Mouse (Mus musculus): ENCODE data around the gene Ate1.
"Not testable (repeated sequence)": the region's sequence is repeated elsewhere in the genome, so short reads cannot be mapped to it uniquely, and the experiment has no call there.

Ate1 gene

GRCm38 (mm10) chr7:130520049-130520425 is at the start of gene Ate1:
Gene Ate1 (minus strand): TSS chr7:130520369.
- no peak for DNase-seq (ENCODE audit: low spot score)

DNA sequence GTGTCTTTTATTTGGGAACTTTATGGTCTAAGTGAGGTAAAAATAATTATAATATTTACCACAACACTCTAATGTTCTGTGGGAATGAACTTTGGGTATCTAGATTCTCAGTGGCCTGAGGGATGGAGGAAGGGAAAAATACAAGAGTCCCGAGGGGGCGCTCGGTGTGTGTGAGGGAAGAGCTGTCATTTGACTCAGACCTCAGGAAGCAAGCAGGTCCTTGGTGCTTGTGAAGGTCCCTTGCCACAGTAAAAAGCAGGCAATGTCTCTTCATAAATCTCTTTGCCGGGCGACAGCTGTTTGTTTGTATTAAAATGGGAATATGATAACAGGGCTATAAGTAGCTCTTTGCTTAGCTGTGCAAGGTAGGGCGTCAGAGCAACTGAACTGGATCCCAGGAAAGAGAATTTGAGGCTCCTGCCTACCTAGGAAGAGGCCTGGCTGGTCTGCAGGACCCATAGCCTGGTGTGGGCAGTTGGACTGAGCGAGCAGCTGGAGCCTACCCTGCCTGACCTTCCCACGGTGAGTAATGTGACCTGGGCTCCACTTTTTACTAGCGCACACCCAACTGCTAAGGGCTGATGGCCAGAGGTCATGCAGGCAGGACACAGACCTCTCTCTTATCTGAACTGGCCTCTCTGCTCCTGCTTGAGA is 48.7 kb upstream of the Ate1 start:
- no peak for DNase-seq (ENCODE audit: low spot score)

DNA sequence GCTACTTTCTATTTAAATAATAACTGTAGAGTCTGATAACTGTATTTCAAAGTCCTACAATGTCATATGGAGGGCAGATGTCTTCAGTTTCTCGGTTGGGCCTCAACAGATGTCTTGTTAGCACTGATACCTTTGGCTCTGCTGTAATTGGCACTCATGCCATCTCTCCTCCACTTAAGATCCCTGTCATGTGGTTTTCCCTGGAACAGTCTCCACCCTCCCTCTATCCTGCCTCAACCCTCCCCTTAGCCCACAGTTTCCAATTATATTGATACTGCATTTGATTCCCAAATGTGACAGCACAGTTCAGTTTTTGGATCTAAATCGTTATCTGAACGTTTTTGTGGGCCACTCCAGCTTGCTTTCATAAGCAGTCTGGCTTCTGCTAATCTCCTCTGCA is 44.4 kb upstream of the Ate1 start:
- no peak for DNase-seq (ENCODE audit: low spot score)

DNA sequence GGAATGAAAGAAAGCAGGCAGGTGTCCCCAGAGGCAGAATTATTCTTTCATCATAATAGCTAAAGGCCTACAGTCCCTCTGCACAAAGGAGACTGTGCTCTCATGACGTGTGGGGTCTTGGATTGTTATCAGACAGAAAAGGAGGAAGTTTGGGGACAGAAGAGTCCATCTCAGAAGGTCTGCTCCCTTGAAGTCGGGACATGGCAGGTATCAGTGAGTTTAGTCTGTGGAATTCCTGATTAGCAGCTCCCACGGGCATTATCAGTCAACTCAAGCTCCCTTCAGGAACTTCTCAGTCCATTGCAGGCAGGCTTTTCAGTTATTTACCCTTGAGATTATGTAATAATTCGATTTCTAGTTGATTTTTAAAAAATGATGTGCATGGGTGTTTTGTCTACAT is 43.7 kb upstream of the Ate1 start:
- DNase-seq (ENCODE audit: low spot score): no peak

GRCm38 (mm10) chr7:130563276-130563675 is 43.1 kb upstream of the Ate1 start:
- no peak for DNase-seq (ENCODE audit: low spot score)

DNA sequence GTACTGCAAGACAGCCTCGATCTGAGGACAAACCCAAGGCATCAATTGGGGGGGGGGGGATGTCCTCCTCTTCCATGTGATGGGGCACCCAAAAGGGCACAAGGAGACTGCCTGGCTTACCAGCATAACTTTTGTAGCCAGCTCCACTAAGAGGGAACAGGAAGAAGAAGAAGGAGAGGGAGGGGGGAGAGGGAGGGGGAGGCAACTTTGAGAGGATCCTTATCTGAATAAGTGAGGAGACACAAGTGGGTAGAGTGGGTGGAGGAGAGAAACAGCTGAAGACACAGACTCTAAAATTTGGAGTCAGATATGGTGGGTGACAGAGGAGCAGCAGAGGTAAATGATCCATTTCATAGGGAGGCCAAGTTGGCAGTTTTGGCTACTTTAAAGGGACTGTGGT is 40.8 kb upstream of the Ate1 start:
- DNase-seq (ENCODE audit: low spot score): no peak

DNA sequence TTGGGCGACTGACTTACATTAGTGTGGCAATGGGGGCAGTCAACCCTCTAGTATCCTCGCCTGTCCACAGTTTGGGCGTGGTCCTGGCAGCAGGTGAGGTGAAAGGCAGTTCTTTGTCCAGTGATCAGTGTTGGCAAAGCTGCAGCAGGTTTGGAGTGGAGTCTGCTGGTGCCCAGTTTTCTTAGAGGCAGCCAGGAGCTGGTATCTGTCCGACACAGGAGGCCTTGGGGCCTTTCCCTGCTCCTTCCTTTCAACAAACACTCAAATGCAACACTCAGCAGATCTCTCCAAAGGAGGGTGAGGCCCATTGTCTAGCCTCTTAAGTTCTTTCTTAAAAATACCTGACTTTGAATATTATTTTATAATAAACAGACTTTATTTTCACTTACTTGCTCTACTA is 38.4 kb upstream of the Ate1 start:
- DNase-seq (ENCODE audit: low spot score): no peak

DNA sequence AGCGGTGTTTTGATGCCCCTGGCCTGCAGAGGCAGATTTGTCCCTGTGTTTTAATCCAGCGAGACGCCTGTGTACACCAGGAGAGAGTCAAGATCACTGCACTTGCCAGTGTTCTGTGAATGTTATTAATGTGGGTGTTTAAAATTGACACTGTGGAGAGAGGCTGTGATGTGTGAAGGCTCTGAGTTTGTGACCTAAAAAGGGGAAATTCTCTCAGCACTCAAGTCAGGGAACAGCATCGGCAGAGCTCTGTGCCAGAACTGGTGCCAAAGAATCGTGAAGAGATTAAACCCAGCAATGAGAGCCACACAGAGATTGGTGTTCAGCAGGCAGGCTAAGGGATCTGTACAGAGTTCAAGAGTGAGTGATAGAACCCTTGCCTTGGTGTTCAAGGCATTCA is 35.4 kb upstream of the Ate1 start:
- no peak for DNase-seq (ENCODE audit: low spot score)

- DNase-seq (ENCODE audit: low spot score): no peak
These were observed 33.2 kb upstream of the Ate1 start for GRCm38 (mm10) chr7:130553321-130553720.

DNA sequence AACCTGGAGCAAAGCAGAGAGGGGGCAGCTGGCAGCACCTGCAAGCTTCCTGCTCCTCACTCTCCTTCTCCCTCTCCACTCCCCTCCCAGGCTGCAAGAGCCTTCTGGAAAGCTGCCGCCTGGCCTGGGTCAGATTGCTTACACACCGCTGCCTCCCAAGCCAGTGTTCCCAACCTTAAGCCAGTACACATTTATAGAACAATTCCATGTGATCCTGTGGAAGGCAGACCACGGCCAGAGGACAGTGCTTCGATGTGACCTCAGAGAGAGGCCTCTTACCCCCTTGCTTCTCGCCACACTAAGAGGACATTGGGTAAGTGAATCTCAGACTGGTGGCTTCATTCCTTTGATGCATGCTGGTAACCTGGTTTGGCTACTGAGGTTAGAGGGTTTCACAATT is 32.6 kb upstream of the Ate1 start:
- DNase-seq (ENCODE audit: low spot score): no peak

DNA sequence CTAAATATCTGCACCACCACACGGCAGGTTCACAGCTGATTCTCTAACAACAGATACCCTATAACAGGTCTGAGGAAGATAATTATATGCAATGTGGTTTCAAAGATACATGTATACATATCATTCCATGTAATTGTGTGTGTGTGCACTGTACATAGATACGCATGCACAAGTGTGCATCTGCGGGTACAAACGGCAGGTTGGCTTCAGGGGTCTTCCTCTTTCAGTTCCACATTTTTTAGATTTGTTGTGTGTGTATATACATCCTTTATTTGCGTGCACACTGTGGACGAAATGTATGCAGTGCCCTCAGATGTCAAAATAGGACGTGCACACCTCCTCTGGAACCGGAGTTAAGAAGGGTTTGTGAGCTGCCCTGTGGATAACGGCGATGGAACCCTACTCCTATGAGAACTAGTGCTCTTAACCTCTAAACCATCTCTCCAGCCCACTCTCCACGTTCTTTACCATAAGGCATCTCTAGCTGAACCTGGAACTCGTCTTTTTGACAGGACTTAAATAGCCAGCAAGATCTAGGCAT is 27.5 kb upstream of the Ate1 start:
- no peak for DNase-seq (ENCODE audit: low spot score)

DNA sequence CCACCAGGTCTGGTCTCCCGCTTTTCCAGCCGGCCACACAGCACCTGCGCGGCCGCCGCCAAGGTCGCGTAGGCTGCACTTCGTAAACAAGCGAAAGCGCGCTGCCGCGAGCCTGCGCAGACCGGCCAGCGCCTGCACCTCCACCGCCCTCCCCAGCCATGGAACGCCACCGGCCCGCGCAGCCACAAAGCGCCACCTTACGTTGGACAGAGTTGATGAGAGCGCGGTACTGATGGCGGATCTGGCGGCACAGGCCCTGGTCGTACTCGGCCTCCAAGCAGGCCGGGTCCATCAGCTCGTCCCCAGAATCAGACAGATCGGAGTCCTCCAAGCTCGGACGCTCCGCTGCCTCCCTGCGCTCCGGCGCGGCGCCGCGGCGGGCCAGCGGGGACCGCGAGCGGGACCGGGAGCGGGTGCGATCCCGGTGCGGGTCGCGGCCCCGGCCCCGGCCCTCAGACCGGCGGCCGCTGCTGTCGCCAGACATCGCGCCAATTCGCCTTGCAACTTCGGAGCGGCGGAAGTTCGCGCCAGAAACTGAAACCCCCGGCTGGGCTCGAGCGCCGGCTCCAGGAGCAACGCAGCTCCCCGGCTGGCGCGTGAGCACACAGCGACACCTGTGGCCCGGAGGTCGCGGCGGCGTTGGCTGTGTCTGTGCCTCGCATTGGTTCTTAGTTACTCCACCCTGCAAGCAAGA is 26.8 kb upstream of the Ate1 start:
- peak; percentile 90 for DNase-seq (ENCODE audit: low spot score)

- DNase-seq (ENCODE audit: low spot score): no peak
These were observed 26.2 kb upstream of the Ate1 start for GRCm38 (mm10) chr7:130546421-130546790.

- no peak for DNase-seq (ENCODE audit: low spot score)
These were observed 25.7 kb upstream of the Ate1 start for GRCm38 (mm10) chr7:130545893-130546292.

- DNase-seq (ENCODE audit: low spot score): no peak
These were observed 25.2 kb upstream of the Ate1 start for GRCm38 (mm10) chr7:130545401-130545800.

DNA sequence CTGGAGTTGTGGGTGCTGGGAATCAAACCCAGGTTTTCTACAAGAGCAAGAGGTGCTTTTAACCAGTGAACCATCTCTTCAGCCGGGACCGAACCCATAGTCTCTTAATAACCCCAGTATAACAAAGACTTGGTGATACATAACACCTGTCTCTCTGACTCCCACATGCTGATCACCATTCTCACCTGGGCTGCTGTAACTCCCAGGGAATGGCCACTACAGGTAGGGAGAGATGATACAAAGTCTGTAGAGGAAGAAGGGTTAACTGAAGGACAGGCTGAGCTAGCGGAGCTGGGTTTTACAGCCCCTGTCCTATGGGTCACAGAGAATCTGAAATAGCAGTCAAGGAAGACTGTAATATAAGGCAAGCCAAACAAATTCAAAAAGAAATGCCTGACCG is 23.0 kb upstream of the Ate1 start:
- no peak for DNase-seq (ENCODE audit: low spot score)

- no peak for DNase-seq (ENCODE audit: low spot score)
These were observed 20.0 kb upstream of the Ate1 start for GRCm38 (mm10) chr7:130540176-130540575.

- no peak for DNase-seq (ENCODE audit: low spot score)
These were observed 16.9 kb upstream of the Ate1 start for GRCm38 (mm10) chr7:130537068-130537467.

DNA sequence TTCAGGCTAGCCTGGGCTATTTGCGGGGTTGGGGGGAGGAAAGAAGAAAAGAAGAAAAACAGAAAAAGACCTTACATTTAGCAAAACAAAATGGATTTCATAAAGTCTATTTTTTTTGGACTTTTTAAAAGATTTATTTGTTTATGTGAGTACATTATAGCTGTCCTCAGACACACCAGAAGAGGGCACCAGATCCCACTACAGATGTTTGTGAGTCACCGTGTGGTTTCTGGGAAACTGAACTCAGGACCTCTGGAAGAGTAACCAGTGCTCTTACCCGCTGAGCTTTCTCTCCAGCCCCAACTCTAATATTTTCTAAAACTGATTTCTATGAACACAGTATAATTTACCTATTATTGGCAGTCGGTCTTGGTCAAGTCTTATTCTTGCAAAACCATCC is 15.0 kb upstream of the Ate1 start:
- no peak for DNase-seq (ENCODE audit: low spot score)

- peak; percentile 94 for DNase-seq (ENCODE audit: low spot score)
These were observed 13.4 kb upstream of the Ate1 start for GRCm38 (mm10) chr7:130533316-130534260.

DNA sequence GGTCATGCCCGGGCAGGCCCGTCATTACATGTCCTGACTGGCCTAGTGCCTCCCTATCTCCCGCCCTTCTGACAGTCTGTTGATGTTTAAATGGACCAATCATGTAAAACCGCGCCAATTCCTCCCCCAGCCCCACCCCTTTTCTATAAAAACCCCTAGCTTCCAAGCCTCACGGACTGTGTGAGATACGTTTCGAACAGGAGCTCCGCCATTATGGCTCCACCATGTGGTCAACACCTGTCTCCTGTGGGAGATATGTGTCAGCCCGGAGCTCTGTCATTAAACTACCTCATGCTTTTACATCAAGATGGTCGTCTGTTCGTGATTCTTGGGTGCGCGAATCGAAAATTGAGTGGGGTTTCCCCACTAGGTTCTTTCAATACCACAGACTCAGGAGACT is 11.0 kb upstream of the Ate1 start:
- DNase-seq (ENCODE audit: low spot score): not testable (repeated sequence)

DNA sequence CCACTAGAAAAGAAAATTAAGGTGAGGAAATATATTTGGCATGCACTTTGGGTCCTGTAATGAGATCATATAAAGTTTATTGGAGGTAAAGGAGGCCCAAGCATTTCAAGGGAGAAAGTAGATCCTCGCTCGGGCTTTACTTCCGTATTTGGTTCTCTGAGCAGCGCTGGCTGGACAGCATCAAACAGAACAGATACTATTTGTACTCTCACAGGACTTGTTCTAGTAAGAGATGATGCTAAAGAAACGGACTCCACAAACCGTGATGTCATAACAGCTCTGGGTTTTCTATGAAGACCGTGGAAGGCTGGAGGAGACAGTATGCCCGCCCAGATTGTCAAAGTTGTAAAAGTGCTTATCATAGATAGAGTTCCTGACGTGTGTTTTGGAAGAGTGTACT is 7.1 kb upstream of the Ate1 start:
- no peak for DNase-seq (ENCODE audit: low spot score)

DNA sequence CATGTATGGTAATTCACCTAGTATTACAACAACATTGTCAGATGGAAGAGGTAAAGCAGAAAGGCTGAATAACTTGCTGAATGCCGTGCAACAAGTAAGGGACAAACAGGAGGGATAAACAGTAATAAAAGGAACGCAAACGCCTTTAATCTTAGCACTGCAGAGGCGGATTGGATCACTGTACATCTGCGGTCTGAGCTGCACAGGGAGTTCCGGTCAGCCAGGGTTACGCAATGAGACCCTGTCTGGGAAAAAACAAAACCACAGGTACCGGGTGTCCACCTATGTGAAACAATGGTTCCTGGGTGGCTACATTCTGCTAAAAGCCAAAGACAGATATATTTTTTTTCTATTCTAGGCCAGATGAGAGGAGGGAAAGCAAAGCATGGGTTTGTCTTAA is 3.3 kb upstream of the Ate1 start:
- no peak for DNase-seq (ENCODE audit: low spot score)
